Comparison of ENCODE assay signal across 17 mouse cellular contexts in genomic region chr1:165110659-165111058, GRCm38 (mm10). TPM values are rescaled to one million over a fixed set of nuclear protein-coding genes. Genes with fewer than 3 reads are reported as not detected.
A peak's percentile ranks its signal among the peaks of the same experiment; 100 is the strongest.
DNase-seq lines count a peak whose midpoint lies in the region; ATAC-seq and TF ChIP-seq lines count a peak whose summit lies in the region.
"Had no signal": no experiment of that assay in that cellular context is flagged by ENCODE, and none has a peak within 500 bp of the region (broad histone marks: within the 10 kb centered on the region; RNA-seq: fewer than 3 reads in every experiment).

No protein-coding gene starts in this region.

- H3K4me1 ChIP-seq in hindbrain, postnatal 0 days (ENCODE audit: insufficient read depth, low read length), result peaks cover 7% of the 10 kb centered on the region; the same call in 1 of the 2 replicates
- H3K4me1 ChIP-seq in hindbrain, embryonic 16.5 days (ENCODE audit: control insufficient read depth, insufficient read depth, low read depth, low read length), result peaks cover 3% of the 10 kb centered on the region; the same call in 1 of the 2 replicates

- no peak for ATAC-seq in hindbrain, postnatal 0 days
- ATAC-seq in hindbrain, embryonic 16.5 days, result no peak
- ATAC-seq: intestine, postnatal 0 days had no signal

- no peak overlapping the region for H3K27ac ChIP-seq in hindbrain, postnatal 0 days
- H3K27ac ChIP-seq in hindbrain, embryonic 16.5 days (ENCODE audit: low read depth, low read length), result no peak overlapping the region
- H3K27ac ChIP-seq: hindbrain, embryonic 10.5 days had no signal

- WGBS in hindbrain, postnatal 0 days, result 41% methylated on average over 2 of the region's 2 CpGs
- 55% methylated on average over 2 of the region's 2 CpGs for WGBS in hindbrain, embryonic 16.5 days

- no peak for TF ChIP-seq CTCF in hindbrain, postnatal 0 days (IDR thresholded peaks at IDR 0.05; ENCODE audit: low read depth)

- no peaks in the 10 kb centered on the region for H3K27me3 ChIP-seq in hindbrain, postnatal 0 days (ENCODE audit: insufficient read depth, low read length)
- H3K27me3 ChIP-seq in hindbrain, embryonic 16.5 days (replicated peaks; ENCODE audit: control insufficient read depth, insufficient read depth, low read length), result no peaks in the 10 kb centered on the region

- no peak overlapping the region for H3K4me3 ChIP-seq in hindbrain, postnatal 0 days (ENCODE audit: low read length)
- H3K4me3 ChIP-seq in hindbrain, embryonic 16.5 days (ENCODE audit: low read length), result no peak overlapping the region
- H3K4me3 ChIP-seq: hindbrain, embryonic 10.5 days had no signal

- no peaks in the 10 kb centered on the region for H3K36me3 ChIP-seq in hindbrain, postnatal 0 days (ENCODE audit: insufficient read depth, low read length)
- H3K36me3 ChIP-seq in hindbrain, embryonic 16.5 days (ENCODE audit: control insufficient read depth, insufficient read depth, low read length), result no peaks in the 10 kb centered on the region
- H3K36me3 ChIP-seq: hindbrain, embryonic 10.5 days had no signal

- DNase-seq in hindbrain, postnatal 0 days (ENCODE audit: low spot score), result peak; percentile 64
- peak; percentile 66 for DNase-seq in Muller cell, postnatal 12 days (ENCODE audit: inconsistent ontology term)
- peak; percentile 18 to 19 for DNase-seq in heart, adult 9 months (ENCODE audit: low spot score in 2 of 2)
- DNase-seq in heart, postnatal 4 days, result peak; percentile 64
- DNase-seq in testis, postnatal 10 days (ENCODE audit: low spot score), result no peak
- no peak for DNase-seq in yolk sac, embryonic 10.5 days (ENCODE audit: low spot score)
- DNase-seq: adrenal gland, adult 2 months; cerebellum, adult 9-11 months; kidney, postnatal 4 days; layer of hippocampus, postnatal 36 days; lung, postnatal 4 days; right cerebral cortex, postnatal 25 days; thymus, postnatal 14 days had no signal

- H3K9me3 ChIP-seq in hindbrain, postnatal 0 days (ENCODE audit: low read length), result no peaks in the 10 kb centered on the region
- H3K9me3 ChIP-seq in hindbrain, embryonic 16.5 days (ENCODE audit: control insufficient read depth, low read length), result no peaks in the 10 kb centered on the region
- H3K9me3 ChIP-seq: hindbrain, embryonic 10.5 days had no signal

- no peak overlapping the region for H3K4me2 ChIP-seq in hindbrain, postnatal 0 days (ENCODE audit: low read depth, low read length)
- H3K4me2 ChIP-seq in hindbrain, embryonic 16.5 days (ENCODE audit: low read length), result no peak overlapping the region

- no peak overlapping the region for H3K9ac ChIP-seq in hindbrain, postnatal 0 days (replicated peaks; ENCODE audit: low read length)
- no peak overlapping the region for H3K9ac ChIP-seq in hindbrain, embryonic 16.5 days (ENCODE audit: low read depth, low read length)

RNA-seq across cellular contexts. Expression of gene Tbx19, which starts 49.9 kb away (rescaled TPM):
- total RNA-seq in hindbrain, postnatal 0 days (2014; rRNA removed), result not detected in 2 replicates
- not detected in 2 replicates for polyA plus RNA-seq in hindbrain, postnatal 0 days (2015; fragmentation: Nextera tagmentation; extraction: Ambion mirVana)
- not detected in 2 replicates for polyA plus RNA-seq in hindbrain, embryonic 16.5 days (2015; fragmentation: Nextera tagmentation; extraction: Ambion mirVana)
- total RNA-seq in heart, postnatal 4 days (2021), result not detected
- total RNA-seq: adrenal gland, adult 2 months; layer of hippocampus, postnatal 36 days had no signal
- polyA plus RNA-seq: adrenal gland, adult 2 months; hindbrain, embryonic 10.5 days; intestine, postnatal 0 days; liver, embryonic 16.5 days had no signal

Comparison
In these comparisons a context has a peak if more than half of its experiments do, and no peak if none do; other contexts are left out.
1. DNase-seq: peak in hindbrain, postnatal 0 days (single experiment), Muller cell, postnatal 12 days (single experiment), heart, adult 9 months (2 of 2) and heart, postnatal 4 days (single experiment); none in testis, postnatal 10 days (single experiment) and yolk sac, embryonic 10.5 days (single experiment).